Mouse (Mus musculus) brain, embryonic 14.5 days (tissue): ENCODE measurements around the gene Whamm.

ENCODE experiments used
- CTCF ChIP-seq: fragments of 200-500 bp; IDR thresholded peaks from 2 replicates; pipeline ENCODE4 v1.5.1; 2012; ENCODE audit warnings: inconsistent platforms, mild to moderate bottlenecking, moderate library complexity, borderline replicate concordance; ENCODE audit not compliant: insufficient read depth, insufficient read length; ENCODE audit errors: extremely low read depth
- POLR2A ChIP-seq: fragments of 200-500 bp; IDR thresholded peaks from 2 replicates; pipeline ENCODE4 v1.6.1; 2012; ENCODE audit warnings: mild to moderate bottlenecking, inconsistent platforms, borderline replicate concordance; ENCODE audit not compliant: poor library complexity, insufficient read depth, insufficient read length, severe bottlenecking; ENCODE audit errors: extremely low read depth

DNA sequence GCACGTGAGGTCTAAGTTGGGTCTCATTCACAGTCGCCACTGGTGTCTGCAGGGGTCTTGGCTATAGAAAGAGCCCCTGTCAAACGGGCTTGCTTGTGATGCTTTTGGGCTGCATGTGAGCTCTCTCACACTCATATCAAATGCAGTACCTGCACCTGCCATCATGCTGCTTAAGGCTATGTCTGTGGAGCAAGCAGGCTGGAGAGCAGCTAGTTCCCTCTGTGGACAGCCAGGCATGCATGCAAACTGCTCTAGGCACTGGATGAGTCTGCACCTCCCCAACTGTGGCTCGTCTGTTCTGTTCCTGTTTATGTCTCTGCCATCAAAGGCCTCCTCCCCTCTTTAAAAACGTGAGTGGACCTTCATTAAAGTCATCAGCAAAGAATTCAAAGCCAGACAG lies 35.4 kb downstream of the Whamm start:
- TF ChIP-seq CTCF: no peak
- no peak for TF ChIP-seq POLR2A
